Mouse (Mus musculus) neural tube, embryonic 13.5 days (tissue): Measurements from ENCODE around the gene Smg6. TPM values are rescaled to one million over a fixed set of nuclear protein-coding genes. Genes with fewer than 3 reads are reported as not detected.
"Not testable (repeated sequence)": the region's sequence is repeated elsewhere in the genome, so short reads cannot be mapped to it uniquely, and the experiment has no call there.

ENCODE experiments used
- ATAC-seq: fragments of 200-750 bp; cut with Nextera tagmentation; 2 replicates; pipeline ENCODE4 v1.8.0; 2017; ENCODE audit warnings: low read depth, mild to moderate bottlenecking, moderate TSS enrichment, moderate library complexity
- H3K27ac ChIP-seq: fragments of 300-500 bp; sonication (generic); replicated peaks from 2 replicates; pipeline ENCODE4 v1.5.1; 2015; ENCODE audit warnings: moderate library complexity, mild to moderate bottlenecking, inconsistent platforms
- H3K27me3 ChIP-seq: fragments of 300-500 bp; sonication (generic); 2 replicates; pipeline ENCODE4 v1.6.1; 2015; ENCODE audit warnings: mild to moderate bottlenecking, inconsistent platforms
- H3K36me3 ChIP-seq: fragments of 300-500 bp; sonication (generic); 2 replicates; pipeline ENCODE4 v1.6.1; 2015; ENCODE audit warnings: mild to moderate bottlenecking, inconsistent platforms
- H3K4me1 ChIP-seq: fragments of 300-500 bp; sonication (generic); replicated peaks from 2 replicates; pipeline ENCODE4 v1.6.1; 2015; ENCODE audit warnings: inconsistent platforms
- H3K4me2 ChIP-seq: fragments of 300-500 bp; sonication (generic); 2 replicates; pipeline ENCODE4 v1.6.1; 2015; ENCODE audit warnings: inconsistent platforms, mild to moderate bottlenecking, moderate library complexity
- H3K4me3 ChIP-seq: fragments of 300-500 bp; sonication (generic); 2 replicates; pipeline ENCODE4 v1.5.1; 2015; ENCODE audit warnings: mild to moderate bottlenecking, inconsistent platforms
- H3K9ac ChIP-seq: fragments of 300-500 bp; sonication (generic); 2 replicates; pipeline ENCODE4 v1.6.1; 2015; ENCODE audit warnings: moderate library complexity, mild to moderate bottlenecking, inconsistent platforms
- H3K9me3 ChIP-seq: fragments of 300-500 bp; sonication (generic); 2 replicates; pipeline ENCODE4 v1.6.1; 2016; ENCODE audit warnings: inconsistent platforms
- WGBS: fragments of 180-500 bp; shearing (Covaris S2); methylation state at CpG from one replicate; pipeline ENCODE4 v1.1.7; 2015; 5-methylcytosine and 5-hydroxymethylcytosine counted together
- polyA plus RNA-seq: library from polyadenylated mRNA; unstranded; fragments of >200 nt; fragmentation: Nextera tagmentation; extraction: Ambion mirVana; gene quantifications from 2 replicates; pipeline ENCODE4 v1.2.1, GENCODE M21; 2015

Gene Smg6
- polyA plus RNA-seq, 1 experiment from 2014 or later: 17.4 TPM

DNA sequence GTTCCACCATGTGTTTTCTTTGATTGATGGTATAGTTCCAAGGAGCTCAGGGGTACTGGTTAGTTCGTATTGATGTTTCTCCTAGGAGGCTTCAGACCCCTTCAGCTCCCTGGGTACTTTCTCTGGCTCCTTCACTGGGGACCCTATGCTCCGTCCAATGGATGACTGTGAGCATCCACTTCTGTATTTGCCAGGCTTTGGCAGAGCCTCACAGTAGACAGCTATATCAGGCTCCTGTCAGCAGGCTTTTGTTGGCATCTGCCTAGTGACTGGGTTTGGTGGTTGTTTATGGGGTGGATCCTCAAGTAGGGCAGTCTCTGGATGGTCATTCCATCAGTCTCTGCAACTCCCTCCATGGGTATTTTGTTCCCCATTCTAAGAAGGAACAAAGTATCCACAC lies 83.9 kb downstream of the Smg6 start:
- not testable (repeated sequence) for H3K27me3 ChIP-seq, H3K27ac ChIP-seq, H3K9ac ChIP-seq, H3K9me3 ChIP-seq, H3K36me3 ChIP-seq, H3K4me2 ChIP-seq, ATAC-seq, H3K4me3 ChIP-seq
- WGBS: 89% methylated on average over 2 of the region's 2 CpGs
- H3K4me1 ChIP-seq: peaks cover 28% of the 10 kb centered on the region

DNA sequence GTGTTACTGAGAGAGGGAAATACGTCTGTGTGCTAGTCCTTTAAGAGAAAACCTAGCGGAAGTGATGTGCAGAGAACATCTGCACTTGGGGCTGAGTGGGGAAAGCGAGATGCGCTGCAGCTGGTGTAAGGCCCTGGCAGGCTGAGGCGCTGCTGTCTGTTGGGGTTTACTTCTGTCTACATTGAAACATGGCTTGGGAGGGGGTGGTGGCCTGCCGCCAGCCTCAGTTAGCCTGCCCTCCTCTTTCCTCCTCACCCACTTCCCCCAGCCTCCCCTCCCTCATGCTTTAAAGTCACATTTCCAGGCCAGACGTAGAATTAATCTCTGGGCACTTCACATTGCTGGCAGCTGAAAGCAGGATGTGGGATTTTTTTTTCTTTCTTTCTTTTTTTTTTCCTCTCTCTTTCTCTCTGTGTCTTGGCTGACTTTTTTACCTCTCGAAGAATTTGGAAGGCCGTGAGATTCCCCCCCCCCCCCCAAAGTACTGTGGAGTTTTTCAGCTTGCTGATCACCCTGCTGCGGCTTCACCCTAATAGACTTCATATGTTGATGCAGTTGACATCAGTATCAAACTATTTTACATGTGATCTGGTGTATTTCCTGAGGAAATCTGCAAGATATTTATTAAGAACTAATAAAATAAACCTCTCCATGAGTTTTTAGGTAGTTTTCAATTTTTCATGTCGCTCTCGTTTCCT lies 87.5 kb downstream of the Smg6 start:
- H3K9ac ChIP-seq: peak overlapping the region; percentile 36; the same call in 1 of the 2 replicates

DNA sequence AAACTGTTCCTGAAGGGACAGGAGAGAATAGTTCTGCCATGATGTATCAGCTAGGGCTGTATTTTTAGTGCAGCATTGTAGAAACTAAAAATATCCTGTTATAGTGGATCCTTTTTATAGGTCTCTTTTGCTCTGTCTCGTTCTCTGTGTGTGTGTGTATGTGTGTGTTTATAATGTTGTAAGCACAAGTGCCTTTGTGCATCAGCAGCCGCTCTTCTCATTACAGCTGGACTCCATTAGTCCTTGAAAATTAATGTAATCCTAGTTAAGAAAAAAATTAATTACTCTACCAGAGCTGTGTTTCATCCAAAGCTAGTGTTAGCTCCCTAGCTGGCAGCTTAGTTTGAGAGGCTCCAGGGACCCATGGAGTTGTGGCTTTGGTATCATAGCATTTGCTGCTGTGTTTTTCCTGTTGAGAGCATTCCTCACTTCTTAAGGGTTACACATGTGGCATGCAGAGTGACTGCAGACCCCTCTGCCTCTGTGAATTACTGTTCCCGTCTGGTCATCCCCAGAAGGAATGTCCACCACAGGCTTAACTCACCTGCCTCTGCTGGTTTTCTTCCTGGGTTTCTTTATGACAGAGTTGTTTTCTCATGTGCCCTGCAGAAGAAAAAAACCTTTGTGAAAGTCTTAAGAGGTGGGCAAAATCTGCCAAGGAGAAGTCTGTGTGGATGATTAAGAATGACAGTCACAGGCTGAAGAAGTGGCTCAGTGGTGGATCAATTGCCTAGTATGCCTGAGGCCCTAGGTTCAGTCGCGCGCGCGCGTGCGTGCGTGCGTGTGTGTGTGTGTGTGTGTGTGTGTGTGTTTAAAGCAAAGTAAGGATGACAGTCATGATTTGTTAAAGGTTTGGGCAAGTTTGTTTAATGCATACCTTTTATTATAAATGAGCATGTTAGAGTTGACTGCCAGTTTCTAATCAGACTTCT lies 88.4 kb downstream of the Smg6 start:
- WGBS: 64% methylated on average over 12 of the region's 12 CpGs
- no peak overlapping the region for H3K4me3 ChIP-seq
- H3K36me3 ChIP-seq: no peaks in the 10 kb centered on the region
- no peaks in the 10 kb centered on the region for H3K9me3 ChIP-seq
- H3K27ac ChIP-seq: peak overlapping the region; percentile 84
- H3K27me3 ChIP-seq: no peaks in the 10 kb centered on the region
- no peak for ATAC-seq
- H3K4me1 ChIP-seq: peaks cover 49% of the 10 kb centered on the region
- H3K9ac ChIP-seq: 0 out of 2 replicates have a peak overlapping the region, but pooled peaks have one; percentile 17
- no peak overlapping the region for H3K4me2 ChIP-seq

More for the DNA sequence above, 87.5 kb downstream of the Smg6 start:
- H3K27ac ChIP-seq: peak overlapping the region; percentile 84
- H3K36me3 ChIP-seq: no peaks in the 10 kb centered on the region
- H3K27me3 ChIP-seq: no peaks in the 10 kb centered on the region
- peaks cover 49% of the 10 kb centered on the region for H3K4me1 ChIP-seq
- H3K4me2 ChIP-seq: peak overlapping the region; percentile 27
- H3K4me3 ChIP-seq: no peak overlapping the region
- ATAC-seq: peak; percentile 71
- no peaks in the 10 kb centered on the region for H3K9me3 ChIP-seq
- 34% methylated on average over 12 of the region's 12 CpGs for WGBS

DNA sequence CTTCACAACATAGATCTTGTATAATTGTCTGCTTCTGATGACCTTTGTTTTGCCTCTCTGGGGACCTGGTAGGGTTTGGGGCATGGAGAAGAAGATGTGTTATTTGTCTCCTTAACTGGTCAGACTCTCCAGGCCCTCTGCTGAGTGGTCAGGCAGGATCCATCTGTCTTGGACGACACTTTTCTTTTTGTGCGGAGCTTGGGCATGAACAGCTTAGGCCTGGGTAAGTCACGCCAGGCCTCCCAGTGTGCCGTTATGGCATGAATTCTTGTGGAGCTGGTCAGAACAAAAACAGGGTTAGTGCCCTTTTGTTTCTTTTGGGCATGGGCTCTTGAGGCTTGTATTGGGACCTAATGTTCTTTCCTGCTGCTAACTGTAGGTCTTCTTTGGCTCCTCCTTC lies 89.2 kb downstream of the Smg6 start:
- H3K4me2 ChIP-seq: no peak overlapping the region
- H3K27ac ChIP-seq: peak overlapping the region; percentile 84
- H3K4me3 ChIP-seq: no peak overlapping the region
- H3K36me3 ChIP-seq: no peaks in the 10 kb centered on the region
- ATAC-seq: no peak
- 24% methylated on average over 4 of the region's 4 CpGs for WGBS
- H3K27me3 ChIP-seq: no peaks in the 10 kb centered on the region
- H3K4me1 ChIP-seq: peaks cover 49% of the 10 kb centered on the region
- no peaks in the 10 kb centered on the region for H3K9me3 ChIP-seq
- H3K9ac ChIP-seq: 0 out of 2 replicates have a peak overlapping the region, but pooled peaks have one; percentile 2

DNA sequence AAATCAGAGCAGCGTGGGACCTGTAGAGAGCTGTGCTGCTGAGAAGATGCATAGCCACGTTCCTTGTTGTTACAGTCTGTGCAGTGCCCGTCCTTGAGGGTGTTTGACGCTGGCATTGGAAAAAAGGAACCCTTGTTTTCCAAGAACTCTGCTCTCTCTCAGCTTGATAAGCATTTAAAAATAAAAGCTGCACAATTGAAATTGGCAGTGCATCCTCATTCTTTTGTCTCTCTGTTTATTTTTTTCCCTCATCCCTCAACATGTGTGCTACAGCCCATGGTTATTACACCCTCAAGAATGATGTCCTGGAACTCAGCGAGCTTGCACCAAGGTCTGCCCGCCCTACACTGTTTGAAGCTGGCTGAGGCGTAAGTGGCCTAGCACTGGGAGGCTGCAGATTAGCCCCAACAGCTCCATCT lies 89.8 kb downstream of the Smg6 start:
- 44% methylated on average over 7 of the region's 7 CpGs for WGBS
- Histone ChIP-seq H3K4me2 (no peak overlapping the region), H3K9me3 (no peaks in the 10 kb centered on the region), H3K9ac (0 out of 2 replicates have a peak overlapping the region, but pooled peaks have one; percentile 2), H3K27ac (peak overlapping the region; percentile 84), H3K27me3 (no peaks in the 10 kb centered on the region), H3K4me1 (peaks cover 49% of the 10 kb centered on the region), H3K36me3 (no peaks in the 10 kb centered on the region), H3K4me3 (no peak overlapping the region)
- no peak for ATAC-seq

DNA sequence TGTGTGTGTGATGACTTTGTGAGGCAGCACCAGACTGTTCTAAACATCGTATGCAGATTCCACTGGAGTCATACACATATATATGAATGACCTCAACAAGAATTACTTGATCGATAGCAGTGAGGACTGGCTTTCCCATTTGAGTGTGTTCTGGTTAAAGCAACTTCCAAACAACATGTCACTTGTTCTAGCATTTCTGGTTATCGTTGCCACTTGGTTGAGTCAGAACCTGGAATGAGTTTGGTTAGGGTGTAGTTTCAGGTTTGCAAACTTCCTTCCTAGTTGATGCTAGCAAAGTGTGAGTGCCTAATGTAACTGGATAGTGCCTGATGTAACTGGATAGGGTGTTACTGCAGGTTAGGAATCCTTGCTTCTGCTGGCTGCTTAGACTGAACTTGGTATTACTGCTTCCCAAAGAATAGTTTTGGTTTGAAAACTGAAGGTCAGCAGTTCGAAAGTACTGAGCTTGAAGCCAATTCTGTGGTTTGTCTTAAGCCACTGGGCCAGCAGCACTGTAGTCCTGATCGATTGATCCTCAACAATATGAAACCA lies 90.8 kb downstream of the Smg6 start:
- no peaks in the 10 kb centered on the region for H3K36me3 ChIP-seq
- H3K4me2 ChIP-seq: no peak overlapping the region
- no peaks in the 10 kb centered on the region for H3K9me3 ChIP-seq
- no peak for ATAC-seq
- H3K4me1 ChIP-seq: peaks cover 49% of the 10 kb centered on the region
- WGBS: 89% methylated on average over 5 of the region's 5 CpGs
- H3K4me3 ChIP-seq: no peak overlapping the region
- H3K27ac ChIP-seq: 0 out of 2 replicates have a peak overlapping the region, but pooled peaks have one; percentile 84
- no peak overlapping the region for H3K9ac ChIP-seq
- H3K27me3 ChIP-seq: no peaks in the 10 kb centered on the region

DNA sequence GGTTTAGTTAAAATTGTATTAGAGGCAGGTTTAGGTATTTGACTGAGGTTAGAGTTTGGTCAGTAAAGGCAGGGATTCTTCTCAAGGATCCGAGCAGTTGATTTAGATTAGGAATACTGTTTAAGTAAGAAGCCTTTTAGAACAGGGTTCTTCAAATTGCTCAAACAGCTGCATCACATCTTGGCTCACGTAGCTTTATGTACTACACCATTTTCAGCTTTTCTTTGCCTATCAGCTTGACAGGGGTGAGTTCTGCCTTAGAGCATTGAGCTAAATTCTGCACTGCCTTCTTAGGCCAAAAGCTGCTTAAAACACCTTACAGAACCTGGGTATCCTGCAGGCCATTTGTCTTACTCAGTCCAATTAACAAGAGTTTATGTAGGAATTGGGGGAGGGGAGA lies 92.2 kb downstream of the Smg6 start:
- Histone ChIP-seq H3K36me3 (no peaks in the 10 kb centered on the region), H3K4me2 (no peak overlapping the region), H3K9me3 (no peaks in the 10 kb centered on the region), H3K9ac (no peak overlapping the region), H3K4me3 (no peak overlapping the region), H3K27me3 (no peaks in the 10 kb centered on the region), H3K27ac (no peak overlapping the region), H3K4me1 (peaks cover 37% of the 10 kb centered on the region)
- 89% methylated on average over 2 of the region's 2 CpGs for WGBS
- no peak for ATAC-seq

DNA sequence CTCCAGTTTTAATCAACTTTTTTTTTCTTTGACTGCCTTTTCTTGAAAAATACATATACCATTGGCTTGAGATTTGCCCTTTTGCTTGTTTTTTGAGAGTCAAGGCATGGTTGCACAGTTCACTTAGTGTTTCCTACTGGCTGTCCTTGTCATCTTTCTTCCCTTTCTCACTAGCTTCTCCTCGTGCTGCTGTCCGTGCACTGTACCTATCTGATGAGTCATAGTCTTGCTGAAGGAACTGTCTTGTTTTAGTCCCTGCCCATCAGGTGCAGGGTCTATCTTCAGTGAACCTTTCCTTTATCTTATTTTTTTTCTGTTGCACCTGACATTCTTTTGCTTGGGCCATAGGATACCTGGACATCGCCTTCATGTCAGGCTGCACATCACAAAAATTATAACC lies 101.4 kb downstream of the Smg6 start:
- WGBS: 89% methylated on average over 3 of the region's 3 CpGs
- ATAC-seq: no peak
- H3K4me1 ChIP-seq: peaks cover 12% of the 10 kb centered on the region
- H3K27ac ChIP-seq: no peak overlapping the region
- H3K27me3 ChIP-seq: no peaks in the 10 kb centered on the region
- no peak overlapping the region for H3K4me3 ChIP-seq
- no peaks in the 10 kb centered on the region for H3K36me3 ChIP-seq
- H3K9ac ChIP-seq: no peak overlapping the region
- H3K9me3 ChIP-seq: no peaks in the 10 kb centered on the region
- H3K4me2 ChIP-seq: no peak overlapping the region

DNA sequence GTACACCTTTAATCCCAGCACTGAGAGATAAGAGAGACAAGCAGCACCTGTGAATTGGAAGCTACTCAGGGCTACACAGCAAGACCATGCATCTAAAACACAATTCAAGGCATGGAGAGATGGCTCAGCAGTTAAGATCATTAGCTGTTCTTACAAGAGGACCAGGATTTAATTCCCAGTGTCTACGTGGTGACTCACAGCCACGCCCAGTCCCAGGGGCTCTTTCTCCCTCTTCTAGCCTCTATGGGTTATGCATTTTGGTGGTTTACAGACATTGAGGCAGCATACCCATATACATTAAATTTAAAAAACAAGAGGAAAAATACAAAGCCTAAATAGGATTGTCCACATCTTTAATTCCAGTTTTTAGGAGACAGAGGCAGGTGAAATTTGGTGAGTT lies 102.0 kb downstream of the Smg6 start:
- no peaks in the 10 kb centered on the region for H3K36me3 ChIP-seq
- ATAC-seq: no peak
- no peak overlapping the region for H3K27ac ChIP-seq
- no peaks in the 10 kb centered on the region for H3K9me3 ChIP-seq
- no peaks in the 10 kb centered on the region for H3K27me3 ChIP-seq
- WGBS: 74% methylated on average over 2 of the region's 2 CpGs
- H3K9ac ChIP-seq: no peak overlapping the region
- H3K4me3 ChIP-seq: no peak overlapping the region
- no peak overlapping the region for H3K4me2 ChIP-seq
- peaks cover 14% of the 10 kb centered on the region for H3K4me1 ChIP-seq

DNA sequence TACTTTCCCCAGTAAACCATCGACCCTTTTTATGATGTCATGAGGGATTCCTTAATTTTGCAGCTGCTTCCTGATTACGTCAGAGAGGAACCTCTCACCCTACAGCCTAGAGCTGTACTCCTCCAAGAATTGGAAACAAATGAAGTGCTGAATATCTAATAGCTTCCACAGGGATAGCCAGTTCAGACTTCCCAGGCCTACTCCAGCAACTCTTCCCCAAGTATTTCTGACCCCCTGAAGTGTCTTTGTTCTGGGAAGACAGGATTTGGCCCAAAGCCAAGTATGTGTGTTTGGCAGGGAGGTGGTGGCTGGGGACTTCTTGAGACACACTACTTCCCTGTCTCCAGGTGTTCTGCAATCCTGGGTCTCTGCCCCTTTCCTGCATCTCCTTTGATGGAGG lies 105.6 kb downstream of the Smg6 start:
- Histone ChIP-seq H3K4me2 (no peak overlapping the region), H3K36me3 (no peaks in the 10 kb centered on the region), H3K4me3 (no peak overlapping the region), H3K27ac (no peak overlapping the region), H3K9me3 (no peaks in the 10 kb centered on the region), H3K4me1 (peaks cover 14% of the 10 kb centered on the region), H3K27me3 (no peaks in the 10 kb centered on the region), H3K9ac (no peak overlapping the region)
- WGBS: 23% methylated on average over 2 of the region's 2 CpGs
- ATAC-seq: no peak

DNA sequence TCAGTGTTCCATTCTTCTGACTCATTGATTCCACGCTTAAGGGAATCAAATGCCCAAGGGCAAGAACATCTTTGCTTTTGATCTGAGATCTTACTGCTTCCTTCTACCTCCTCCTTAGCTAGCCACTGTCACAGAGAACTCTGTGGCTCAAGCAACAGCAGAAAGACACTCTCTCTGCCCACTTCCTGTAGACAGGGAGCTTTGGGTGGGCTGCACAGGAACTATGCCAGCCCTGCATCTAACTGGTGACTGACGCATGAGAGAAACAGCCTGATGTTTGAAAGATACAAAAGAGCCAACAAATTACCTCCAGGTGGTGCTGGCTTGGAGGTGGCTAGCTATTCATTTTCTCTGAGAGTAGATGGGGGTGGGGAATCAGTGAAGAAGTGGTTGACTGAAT lies 107.3 kb downstream of the Smg6 start:
- Histone ChIP-seq H3K27me3 (no peaks in the 10 kb centered on the region), H3K9ac (no peak overlapping the region), H3K4me2 (no peak overlapping the region), H3K9me3 (no peaks in the 10 kb centered on the region), H3K27ac (no peak overlapping the region), H3K36me3 (no peaks in the 10 kb centered on the region), H3K4me1 (peaks cover 14% of the 10 kb centered on the region), H3K4me3 (no peak overlapping the region)
- WGBS: 88% methylated on average over 2 of the region's 2 CpGs
- ATAC-seq: no peak

DNA sequence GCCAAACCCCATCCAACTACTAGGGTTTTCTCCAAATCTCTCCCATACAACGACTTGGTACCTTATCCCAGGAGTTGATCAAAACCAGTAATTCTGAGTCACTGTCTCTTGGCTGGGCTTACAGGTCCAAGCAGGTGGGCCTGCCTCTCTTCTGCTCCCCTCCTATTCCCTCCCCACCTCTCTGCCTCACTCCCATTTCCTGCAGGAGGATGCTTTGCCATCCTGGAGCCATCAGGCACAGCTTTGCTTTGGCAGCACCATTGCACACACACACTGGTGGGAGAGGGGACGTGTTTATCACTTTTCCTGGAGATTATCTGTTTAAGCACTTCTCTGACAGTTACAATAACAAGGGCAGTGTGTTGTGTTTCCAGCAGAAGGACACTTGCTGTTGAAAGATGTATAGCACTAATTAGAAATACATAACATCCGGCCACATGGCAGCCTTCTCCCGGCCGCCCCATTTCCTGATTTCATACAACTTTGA lies 108.0 kb downstream of the Smg6 start:
- Histone ChIP-seq H3K4me2 (no peak overlapping the region), H3K27me3 (no peaks in the 10 kb centered on the region), H3K9me3 (no peaks in the 10 kb centered on the region), H3K4me3 (no peak overlapping the region), H3K4me1 (peaks cover 14% of the 10 kb centered on the region), H3K27ac (no peak overlapping the region), H3K36me3 (peaks cover 2% of the 10 kb centered on the region; the same call in 1 of the 2 replicates), H3K9ac (no peak overlapping the region)
- ATAC-seq: no peak
- 81% methylated on average over 5 of the region's 5 CpGs for WGBS
